Mouse (Mus musculus) heart, adult 2 months (tissue): ENCODE data around the gene Baz1a.

Experiments used
- CTCF ChIP-seq: fragments of 200-600 bp; IDR thresholded peaks from 2 replicates; pipeline ENCODE4 v1.8.1; 2022; ENCODE audit warnings: antibody characterized with exemption, mild to moderate bottlenecking, moderate library complexity
- EP300 ChIP-seq: fragments of 200-500 bp; IDR thresholded peaks from 2 replicates; pipeline ENCODE4 v1.6.1; 2011; ENCODE audit warnings: low read depth, low read length, control low read depth; ENCODE audit not compliant: insufficient read depth
- POLR2A ChIP-seq: fragments of 200-500 bp; IDR thresholded peaks from 2 replicates; pipeline ENCODE4 v1.6.1; 2011; ENCODE audit warnings: mild to moderate bottlenecking, low read depth, low read length, control low read depth; ENCODE audit not compliant: insufficient read depth

- no peak for TF ChIP-seq CTCF
- TF ChIP-seq POLR2A = no peak
- no peak for TF ChIP-seq EP300
Measured at GRCm38 (mm10) chr12:54876879-54877278, 137.3 kb downstream of the Baz1a start.
